Mouse (Mus musculus) lung, adult 2 months (tissue): Measurements from ENCODE around the gene 4930572O03Rik. TPM values are rescaled to one million over a fixed set of nuclear protein-coding genes. Genes with fewer than 3 reads are reported as not detected.
"Not testable (repeated sequence)": the region's sequence is repeated elsewhere in the genome, so short reads cannot be mapped to it uniquely, and the experiment has no call there.

Experiments used
- DNase-seq: peaks from one replicate; pipeline ENCODE4 v3.0.0; 2022
- H3K4me1 ChIP-seq: fragments of 200-500 bp; 2 replicates; pipeline ENCODE4 v1.6.1; 2011; ENCODE audit warnings: low read length; ENCODE audit not compliant: control insufficient read depth, insufficient read depth
- H3K4me3 ChIP-seq: fragments of 200-500 bp; replicated peaks from 2 replicates; pipeline ENCODE3; 2011; ENCODE audit warnings: low read depth, mild to moderate bottlenecking, control low read depth, low read length; ENCODE audit errors: extremely low read depth
- WGBS: fragments of 180-500 bp; shearing (Covaris S2); methylation state at CpG from one replicate; pipeline ENCODE4 v1.1.7; 2018; 5-methylcytosine and 5-hydroxymethylcytosine counted together
- polyA plus RNA-seq: library from polyadenylated mRNA; depleted of rRNA; stranded (reverse); fragments of >200 nt; gene quantifications from 2 replicates; pipeline ENCODE4 v1.2.3, GENCODE M21; 2012; rRNA removed

4930572O03Rik gene
- not detected in 2 replicates for polyA plus RNA-seq

DNA sequence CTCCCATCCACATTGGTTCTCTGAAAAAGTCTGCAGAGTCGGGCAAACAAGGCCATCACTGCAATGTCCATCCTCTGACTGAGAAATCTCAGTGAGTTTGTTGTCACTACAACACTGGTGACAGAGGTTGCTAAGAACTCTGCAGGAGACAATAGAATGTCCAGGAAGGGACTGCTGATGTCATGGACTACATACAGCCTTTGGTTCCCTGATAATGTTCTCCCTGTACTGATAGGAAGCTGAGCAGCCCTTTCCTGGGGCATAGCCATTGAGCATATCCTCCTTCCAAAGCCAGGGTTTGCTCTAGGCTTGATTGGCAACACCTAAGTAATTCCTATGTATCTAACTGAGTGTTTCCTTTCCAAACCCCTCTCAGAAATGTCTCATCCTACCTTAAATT lies at the start of gene 4930572O03Rik:
Gene 4930572O03Rik, minus strand, starts transcription at position 101 of the 400 bp plus-strand sequence.
- not testable (repeated sequence) for H3K4me1 ChIP-seq, H3K4me3 ChIP-seq, DNase-seq
- 43% methylated on average over 1 of the region's 1 CpGs for WGBS

DNA sequence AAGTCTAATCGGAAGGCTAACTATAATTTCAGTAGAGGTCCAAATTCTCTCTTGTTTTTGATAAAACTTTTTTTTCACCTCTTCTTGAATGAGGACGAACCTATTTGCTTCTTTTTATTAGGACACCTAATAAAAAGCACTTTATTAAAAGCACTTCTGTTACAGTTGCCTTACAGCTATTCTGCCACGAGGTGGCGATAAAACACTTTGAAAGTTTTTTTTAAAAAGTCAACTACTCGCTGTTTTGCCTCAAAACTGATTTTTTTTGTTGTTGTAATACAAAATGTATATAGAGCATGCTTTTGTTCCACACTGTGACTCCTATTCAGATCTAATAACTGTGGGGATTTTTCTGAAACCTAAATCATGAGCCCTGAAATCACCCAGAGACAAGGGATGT lies 46.0 kb upstream of the 4930572O03Rik start:
- WGBS = 23% methylated on average over 5 of the region's 5 CpGs

DNA sequence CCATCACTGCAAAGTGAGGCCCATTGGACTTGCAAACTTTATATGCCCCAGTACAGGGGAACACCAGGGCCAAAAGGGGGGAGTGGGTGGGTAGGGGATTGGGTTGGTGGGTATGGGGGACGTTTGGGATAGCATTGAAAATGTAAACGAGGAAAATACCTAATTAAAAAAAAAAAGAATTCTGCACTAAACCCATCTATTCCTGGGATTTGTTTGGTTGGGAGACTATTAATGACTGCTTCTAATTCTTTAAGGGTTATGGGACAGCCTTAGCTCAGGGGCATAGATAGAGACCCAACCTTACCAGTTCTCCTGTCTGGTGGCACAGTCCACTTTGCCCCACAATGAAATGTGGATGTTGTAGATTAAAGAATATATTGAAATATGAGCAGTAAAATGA lies 40.9 kb upstream of the 4930572O03Rik start:
- WGBS = 25% methylated on average over 2 of the region's 2 CpGs
- DNase-seq, H3K4me3 ChIP-seq, H3K4me1 ChIP-seq: not testable (repeated sequence)

More for the DNA sequence above, 46.0 kb upstream of the 4930572O03Rik start:
- H3K4me1 ChIP-seq, H3K4me3 ChIP-seq, DNase-seq: not testable (repeated sequence)

DNA sequence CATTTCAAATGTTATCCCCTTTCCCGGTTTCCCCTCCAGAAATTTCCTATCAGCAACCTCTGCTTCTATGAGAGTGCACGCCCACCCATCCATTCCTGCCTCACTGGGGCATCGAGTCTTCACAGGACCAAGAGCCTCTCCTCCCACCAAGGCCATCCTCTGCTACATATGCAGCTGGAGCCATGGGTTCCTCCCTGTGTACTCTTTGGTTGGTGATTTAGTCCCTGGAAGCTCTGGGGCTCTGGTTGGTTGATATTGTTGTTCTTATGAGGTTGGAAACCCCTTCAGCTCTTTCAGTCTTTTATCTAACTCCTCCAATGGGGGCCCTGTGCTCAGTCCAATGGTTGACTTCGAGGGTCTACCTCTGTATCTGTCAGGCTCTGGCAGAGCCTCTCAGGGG lies 35.0 kb upstream of the 4930572O03Rik start:
- H3K4me3 ChIP-seq, H3K4me1 ChIP-seq, DNase-seq: not testable (repeated sequence)
- 68% methylated on average over 4 of the region's 4 CpGs for WGBS

DNA sequence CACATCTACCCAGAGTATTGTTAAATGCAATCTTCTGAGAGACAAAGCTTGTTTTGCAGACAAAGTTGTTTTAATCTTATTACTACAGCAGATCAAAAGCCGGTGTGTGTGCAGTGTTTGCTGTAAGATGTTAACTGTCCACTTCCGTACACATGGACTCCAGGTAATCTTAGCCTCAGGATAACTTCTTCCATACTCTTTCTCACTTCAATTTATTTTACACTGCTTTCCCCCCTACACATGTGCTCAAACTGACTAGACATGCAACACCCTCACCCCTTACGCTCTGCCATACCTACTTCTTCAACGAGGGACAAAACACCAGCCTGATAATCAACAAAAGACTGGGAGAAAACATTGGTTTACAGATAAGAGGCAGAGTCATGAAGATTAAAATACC lies 34.0 kb upstream of the 4930572O03Rik start:
- not testable (repeated sequence) for H3K4me1 ChIP-seq, DNase-seq, H3K4me3 ChIP-seq
- 79% methylated on average over 4 of the region's 4 CpGs for WGBS

DNA sequence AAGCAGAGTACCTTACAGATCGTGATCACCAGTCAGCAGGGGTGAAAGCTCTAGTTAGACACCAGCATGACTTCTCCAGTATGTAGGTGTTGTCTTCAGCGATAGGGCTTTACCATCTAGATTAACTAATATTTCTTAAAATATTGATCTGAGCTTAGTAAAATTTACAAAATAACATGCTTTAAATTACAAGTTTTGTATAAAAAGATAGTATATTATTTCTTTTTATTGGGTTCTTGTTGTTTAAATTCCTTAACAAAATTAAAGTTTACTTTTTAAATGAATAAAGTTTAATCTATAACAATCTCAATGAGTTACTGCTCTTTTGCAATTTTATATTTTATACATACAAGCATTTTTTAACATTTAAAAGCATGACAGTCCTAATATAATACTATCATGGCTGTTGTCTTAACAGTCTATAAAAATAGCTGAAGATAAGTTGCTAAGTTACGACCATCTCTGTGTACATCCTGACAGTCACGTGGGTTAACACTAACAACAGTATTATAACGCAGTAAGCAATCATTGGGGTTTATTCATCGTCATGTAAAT lies 32.9 kb upstream of the 4930572O03Rik start:
- not testable (repeated sequence) for H3K4me1 ChIP-seq, DNase-seq, H3K4me3 ChIP-seq
- 66% methylated on average over 6 of the region's 6 CpGs for WGBS

DNA sequence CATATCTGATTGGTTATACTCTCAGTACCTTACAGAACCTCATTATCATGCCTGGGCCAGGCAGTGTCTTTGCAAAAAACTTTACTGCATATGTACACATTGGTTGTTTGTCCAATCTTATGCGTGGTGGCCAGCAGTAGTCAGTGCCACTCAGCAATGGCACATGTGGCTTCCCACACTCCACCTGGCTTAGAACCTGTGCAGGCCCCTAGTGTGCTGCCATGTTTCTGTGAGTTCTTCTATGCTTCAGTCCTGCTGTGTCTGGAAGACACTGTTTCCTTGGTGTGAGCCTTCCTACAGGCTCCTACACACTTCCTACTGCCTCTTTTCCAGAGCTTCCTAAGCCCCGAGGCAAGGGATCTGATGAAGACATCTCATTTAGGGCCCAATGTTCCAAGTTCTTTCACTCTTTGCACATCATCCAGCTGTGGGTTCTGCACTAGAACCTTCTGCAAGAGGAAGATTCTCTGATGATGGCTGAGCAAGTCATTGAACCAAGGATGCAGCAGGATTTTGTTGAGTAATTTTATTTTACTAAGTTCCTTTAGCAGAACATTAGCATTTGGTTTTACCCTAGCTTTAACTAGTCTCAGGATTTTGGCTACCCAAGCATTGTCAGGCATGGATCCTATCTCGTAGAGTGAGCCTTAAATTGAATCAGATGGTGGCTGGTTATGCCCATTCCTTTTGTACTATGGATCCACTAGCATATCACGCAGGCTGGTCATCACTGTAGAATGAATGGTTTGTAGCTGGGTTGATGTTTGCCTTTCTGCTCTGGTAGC lies 32.2 kb upstream of the 4930572O03Rik start:
- not testable (repeated sequence) for H3K4me3 ChIP-seq, H3K4me1 ChIP-seq, DNase-seq
- WGBS = 64% methylated on average over 4 of the region's 4 CpGs

DNA sequence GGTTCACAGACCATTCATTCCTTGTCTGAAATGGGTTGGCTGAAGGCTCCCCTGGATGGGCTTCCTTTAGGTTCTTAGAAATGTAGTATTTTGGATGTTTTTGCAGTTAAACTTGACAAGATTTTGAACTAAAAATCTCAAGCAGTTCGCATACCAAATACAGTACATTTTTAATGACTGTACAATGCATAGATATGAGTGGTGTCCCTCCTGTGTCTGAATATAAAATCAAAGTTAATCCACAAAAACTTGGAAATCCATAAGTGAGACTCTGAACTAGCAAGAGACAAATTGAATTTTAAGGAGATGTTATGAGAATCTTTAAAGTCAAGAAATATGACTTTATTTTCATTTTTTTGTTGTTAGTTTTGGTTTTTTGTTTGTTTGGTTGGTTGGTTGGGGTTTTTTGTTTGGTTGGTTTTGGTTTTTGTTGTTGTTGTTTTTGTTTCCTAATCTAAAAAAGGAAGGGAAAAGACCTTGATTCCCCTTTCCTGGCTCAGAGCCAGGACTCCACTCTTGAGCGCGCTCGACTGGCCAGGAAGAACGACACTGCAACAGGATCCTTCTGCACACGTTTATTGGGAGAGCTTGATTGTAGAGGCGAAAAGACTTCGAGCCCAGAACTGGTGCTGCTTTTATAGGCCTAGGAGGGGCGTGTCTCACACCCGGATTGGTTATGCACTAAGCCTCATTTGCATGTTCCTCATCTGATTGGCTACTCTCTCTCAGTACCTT lies 24.6 kb upstream of the 4930572O03Rik start:
- not testable (repeated sequence) for DNase-seq, H3K4me3 ChIP-seq, H3K4me1 ChIP-seq
- 70% methylated on average over 8 of the region's 10 CpGs for WGBS

DNA sequence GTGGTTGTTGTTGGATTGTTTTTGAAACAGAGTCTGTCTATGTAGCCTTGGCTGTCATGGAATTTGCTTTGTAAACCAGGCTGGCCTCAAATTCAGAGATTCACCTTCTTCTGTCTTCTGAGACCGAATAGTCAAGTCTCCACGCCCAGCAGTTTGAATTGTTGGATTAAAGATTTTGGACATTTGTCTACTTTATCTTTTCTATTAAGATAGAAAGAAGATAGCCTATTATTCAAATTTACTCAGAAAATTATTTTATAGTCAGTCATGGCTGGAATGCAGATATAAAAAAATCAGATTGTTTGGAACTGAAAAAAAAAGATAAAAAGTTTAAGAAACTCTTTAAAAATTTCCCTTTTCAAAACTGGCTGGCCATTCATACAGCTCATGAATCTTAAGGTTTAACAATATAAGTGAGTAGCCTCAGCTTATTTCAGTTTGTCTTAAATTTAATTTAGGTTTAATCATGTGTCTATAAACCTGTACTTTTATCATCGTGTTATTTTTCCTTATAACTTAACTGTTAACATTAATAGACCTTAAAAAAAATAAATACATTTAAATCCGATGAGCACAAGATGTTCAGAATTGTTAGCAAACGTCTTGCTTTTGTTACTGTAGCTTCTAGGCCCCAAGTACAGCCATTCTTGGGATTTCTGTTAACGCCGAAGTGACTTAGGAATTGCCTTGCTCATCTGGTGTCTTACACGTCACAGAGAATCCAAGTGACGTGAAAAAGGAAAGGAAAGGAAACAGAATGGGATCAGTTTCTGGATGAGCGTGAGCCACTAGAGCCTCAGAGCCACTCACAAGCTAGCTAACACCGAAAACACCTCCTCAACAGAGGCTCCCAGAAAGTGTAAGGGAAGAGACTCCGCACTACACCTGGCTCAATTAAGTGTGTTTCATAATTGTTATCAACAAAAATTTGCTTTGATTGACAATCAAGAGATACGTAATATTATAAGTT lies 23.4 kb upstream of the 4930572O03Rik start:
- H3K4me1 ChIP-seq, DNase-seq, H3K4me3 ChIP-seq: not testable (repeated sequence)
- WGBS = 63% methylated on average over 13 of the region's 13 CpGs

DNA sequence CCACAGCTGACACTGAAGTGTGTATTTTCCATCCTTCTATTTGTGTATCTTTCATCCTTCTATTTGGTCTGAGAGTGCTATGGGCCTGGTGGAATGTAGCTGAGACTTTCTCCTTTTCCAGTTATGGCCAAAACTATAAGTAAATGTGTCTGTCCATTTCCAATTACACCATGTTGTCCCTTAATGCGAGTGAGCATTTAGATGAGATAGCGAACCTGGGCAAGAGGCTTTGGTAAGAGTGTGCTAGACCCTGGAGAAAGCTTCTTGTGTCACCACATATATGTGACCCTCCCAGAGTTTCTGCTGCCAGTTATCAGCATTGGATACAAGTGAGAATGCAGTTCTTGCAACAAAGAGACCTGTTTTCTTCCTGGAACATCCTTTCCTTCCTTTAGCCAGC lies 22.0 kb upstream of the 4930572O03Rik start:
- H3K4me1 ChIP-seq, DNase-seq, H3K4me3 ChIP-seq: not testable (repeated sequence)
- WGBS = 61% methylated on average over 2 of the region's 2 CpGs

DNA sequence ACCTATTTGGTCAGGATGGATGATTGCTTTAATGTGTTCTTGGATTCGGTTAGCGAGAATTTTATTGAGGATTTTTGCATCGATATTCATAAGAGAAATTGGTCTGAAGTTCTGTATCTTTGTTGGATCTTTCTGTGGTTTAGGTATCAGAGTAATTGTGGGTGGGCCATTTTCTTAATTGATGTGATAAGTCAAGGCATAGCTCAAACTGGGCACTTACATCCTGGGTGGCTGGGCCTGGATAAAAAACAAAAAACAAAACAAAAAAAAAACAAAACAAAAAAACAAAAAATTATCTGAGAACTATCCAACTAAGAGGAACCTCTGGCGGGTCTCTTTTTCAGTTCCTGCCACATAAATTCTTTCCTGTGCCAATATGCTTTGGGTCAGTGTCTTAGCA lies 20.9 kb upstream of the 4930572O03Rik start:
- not testable (repeated sequence) for DNase-seq, H3K4me1 ChIP-seq, H3K4me3 ChIP-seq
- WGBS = 83% methylated on average over 4 of the region's 4 CpGs

DNA sequence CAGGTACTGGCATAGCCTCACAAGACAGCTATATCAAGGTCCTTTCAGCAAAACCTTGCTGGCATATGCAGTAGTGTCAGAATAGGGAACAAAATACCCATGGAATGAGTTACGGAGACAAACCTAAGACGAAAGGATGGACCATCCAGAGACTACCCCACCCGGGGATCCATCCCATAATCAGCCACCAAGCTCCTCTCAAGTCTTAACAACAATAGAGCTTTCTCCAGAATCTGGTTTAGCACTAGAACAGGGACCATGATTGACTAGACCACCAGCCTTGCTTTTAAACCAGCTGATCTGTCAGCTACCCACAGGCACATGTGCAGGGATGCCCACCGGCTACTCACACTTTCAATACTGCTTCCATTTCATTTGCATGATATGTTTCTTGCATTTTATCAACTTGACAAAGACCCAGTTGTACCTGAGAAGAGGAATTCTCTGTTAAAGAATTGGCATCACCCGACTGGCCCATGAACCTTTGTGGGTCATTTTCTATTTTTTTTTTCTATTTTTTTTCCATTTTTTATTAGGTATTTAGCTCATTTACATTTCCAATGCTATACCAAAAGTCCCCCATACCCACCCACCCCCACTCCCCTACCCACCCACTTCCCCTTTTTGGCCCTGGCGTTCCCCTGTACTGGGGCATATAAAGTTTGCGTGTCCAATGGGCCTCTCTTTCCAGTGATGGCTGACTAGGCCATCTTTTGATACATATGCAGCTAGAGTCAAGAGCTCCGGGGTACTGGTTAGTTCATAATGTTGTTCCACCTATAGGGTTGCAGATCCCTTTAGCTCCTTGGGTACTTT lies 17.8 kb upstream of the 4930572O03Rik start:
- not testable (repeated sequence) for DNase-seq, H3K4me1 ChIP-seq, H3K4me3 ChIP-seq
- 87% methylated on average over 5 of the region's 8 CpGs for WGBS

DNA sequence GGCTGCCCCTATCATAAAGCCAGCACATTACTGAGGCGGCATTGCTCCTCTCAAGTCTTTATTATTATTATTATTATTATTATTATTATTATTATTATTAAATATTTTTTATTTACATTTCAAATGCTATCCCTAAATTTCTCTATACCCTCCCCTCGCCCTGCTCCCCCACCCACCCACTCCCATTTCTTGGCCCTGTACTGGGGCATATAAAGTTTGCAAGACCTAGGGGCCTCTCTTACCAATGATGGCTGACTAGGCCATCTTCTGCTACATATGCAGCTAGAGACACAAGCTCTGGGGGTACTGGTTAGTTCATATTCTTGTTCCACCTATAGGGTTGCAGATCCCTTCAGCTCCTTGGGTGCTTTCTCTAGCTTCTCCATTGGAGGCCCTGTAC lies 17.1 kb upstream of the 4930572O03Rik start:
- 75% methylated on average over 2 of the region's 2 CpGs for WGBS
- H3K4me3 ChIP-seq, H3K4me1 ChIP-seq, DNase-seq: not testable (repeated sequence)

DNA sequence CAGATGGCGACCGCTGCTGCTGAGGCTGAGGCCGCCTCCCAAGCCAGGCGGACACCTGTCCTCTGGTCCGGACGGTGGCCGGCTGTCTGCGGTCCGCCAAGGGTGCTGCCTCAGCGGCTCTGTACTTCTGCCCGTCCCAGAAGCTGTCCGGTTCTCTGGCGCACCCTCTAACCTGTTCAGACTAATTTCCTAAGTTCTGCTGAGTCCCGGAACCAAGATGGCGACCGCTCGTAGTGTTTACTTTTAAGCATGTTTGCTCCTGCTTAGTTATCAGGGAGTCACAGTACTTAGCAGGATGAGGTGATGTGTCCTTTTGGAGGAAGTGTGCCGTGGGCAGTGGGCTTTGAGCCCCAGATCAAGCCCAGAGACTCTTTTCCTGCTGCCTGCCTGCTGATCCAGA lies 13.9 kb upstream of the 4930572O03Rik start:
- not testable (repeated sequence) for DNase-seq, H3K4me1 ChIP-seq
- 87% methylated on average over 10 of the region's 18 CpGs for whole genome bisulfite sequencing

More for the DNA sequence above, 13.9 kb upstream of the 4930572O03Rik start:
- H3K4me3 ChIP-seq = not testable (repeated sequence)
